Mouse (Mus musculus): ENCODE results near the gene Golm1. TPM values are rescaled to one million over a fixed set of nuclear protein-coding genes. Genes with fewer than 3 reads are reported as not detected.
A peak's percentile ranks its signal among the peaks of the same experiment; 100 is the strongest.

Gene Golm1
- polyA plus RNA-seq, 1 experiment from 2014 or later: 89.8 TPM

- no peaks in the 10 kb centered on the region for H3K4me1 ChIP-seq (ENCODE audit: control insufficient read depth, insufficient read depth, low read length)
- 82% methylated on average over 7 of the region's 7 CpGs for WGBS
- no peak for ATAC-seq (ENCODE audit: insufficient read depth, low FRiP score)
- peaks cover 19% of the 10 kb centered on the region for H3K36me3 ChIP-seq (ENCODE audit: control insufficient read depth, insufficient read depth, low read length)
- no peak overlapping the region for H3K4me3 ChIP-seq (replicated peaks; ENCODE audit: low read length)
- H3K27ac ChIP-seq (ENCODE audit: low read length): no peak overlapping the region; the same call in 1 of the 2 replicates
- H3K9me3 ChIP-seq (replicated peaks; ENCODE audit: control insufficient read depth, low read length): no peaks in the 10 kb centered on the region
- no peaks in the 10 kb centered on the region for H3K27me3 ChIP-seq (ENCODE audit: control insufficient read depth, insufficient read depth, low read length)
- no peak overlapping the region for H3K4me2 ChIP-seq (ENCODE audit: low read depth, low read length)
- no peak overlapping the region for H3K9ac ChIP-seq (ENCODE audit: low read length)
Observed at GRCm38 (mm10) chr13:59621643-59622489, 53.7 kb downstream of the Golm1 start.

- WGBS: 82% methylated on average over 6 of the region's 6 CpGs
- Histone ChIP-seq H3K27me3 (ENCODE audit: control insufficient read depth, insufficient read depth, low read length) (no peaks in the 10 kb centered on the region), H3K4me2 (ENCODE audit: low read depth, low read length) (no peak overlapping the region), H3K36me3 (ENCODE audit: control insufficient read depth, insufficient read depth, low read length) (peaks cover 13% of the 10 kb centered on the region), H3K9ac (ENCODE audit: low read length) (no peak overlapping the region), H3K4me3 (replicated peaks; ENCODE audit: low read length) (no peak overlapping the region), H3K4me1 (ENCODE audit: control insufficient read depth, insufficient read depth, low read length) (0 out of 2 replicates have a peak, but pooled peaks cover 3% of the 10 kb centered on the region), H3K9me3 (replicated peaks; ENCODE audit: control insufficient read depth, low read length) (no peaks in the 10 kb centered on the region), H3K27ac (ENCODE audit: low read length) (no peak overlapping the region)
- no peak for ATAC-seq (ENCODE audit: insufficient read depth, low FRiP score)
Observed at GRCm38 (mm10) chr13:59618463-59618862, 57.1 kb downstream of the Golm1 start.

- Histone ChIP-seq H3K4me3 (replicated peaks; ENCODE audit: low read length) (no peak overlapping the region), H3K27me3 (ENCODE audit: control insufficient read depth, insufficient read depth, low read length) (no peaks in the 10 kb centered on the region), H3K4me1 (ENCODE audit: control insufficient read depth, insufficient read depth, low read length) (0 out of 2 replicates have a peak, but pooled peaks cover 3% of the 10 kb centered on the region), H3K27ac (ENCODE audit: low read length) (no peak overlapping the region), H3K4me2 (ENCODE audit: low read depth, low read length) (no peak overlapping the region), H3K9me3 (replicated peaks; ENCODE audit: control insufficient read depth, low read length) (no peaks in the 10 kb centered on the region), H3K36me3 (ENCODE audit: control insufficient read depth, insufficient read depth, low read length) (peaks cover 10% of the 10 kb centered on the region; the same call in 1 of the 2 replicates), H3K9ac (ENCODE audit: low read length) (no peak overlapping the region)
- WGBS: 68% methylated on average over 4 of the region's 4 CpGs
- ATAC-seq (ENCODE audit: insufficient read depth, low FRiP score): no peak; the same call in 1 of the 2 replicates
Observed at GRCm38 (mm10) chr13:59615554-59615953, 60.1 kb downstream of the Golm1 start.

- WGBS: 86% methylated on average over 4 of the region's 4 CpGs
- ATAC-seq (ENCODE audit: insufficient read depth, low FRiP score): no peak
- Histone ChIP-seq H3K4me3 (replicated peaks; ENCODE audit: low read length) (no peak overlapping the region), H3K4me1 (ENCODE audit: control insufficient read depth, insufficient read depth, low read length) (0 out of 2 replicates have a peak, but pooled peaks cover 3% of the 10 kb centered on the region), H3K36me3 (ENCODE audit: control insufficient read depth, insufficient read depth, low read length) (peaks cover 10% of the 10 kb centered on the region; the same call in 1 of the 2 replicates), H3K27ac (ENCODE audit: low read length) (no peak overlapping the region), H3K9ac (ENCODE audit: low read length) (no peak overlapping the region), H3K27me3 (ENCODE audit: control insufficient read depth, insufficient read depth, low read length) (no peaks in the 10 kb centered on the region), H3K9me3 (replicated peaks; ENCODE audit: control insufficient read depth, low read length) (no peaks in the 10 kb centered on the region), H3K4me2 (ENCODE audit: low read depth, low read length) (no peak overlapping the region)
Observed at GRCm38 (mm10) chr13:59615152-59615551, 60.5 kb downstream of the Golm1 start.

GRCm38 (mm10) chr13:59613868-59614267 lies 61.7 kb downstream of the Golm1 start:
- Histone ChIP-seq H3K27ac (ENCODE audit: low read length) (no peak overlapping the region), H3K4me3 (replicated peaks; ENCODE audit: low read length) (no peak overlapping the region), H3K4me1 (ENCODE audit: control insufficient read depth, insufficient read depth, low read length) (0 out of 2 replicates have a peak, but pooled peaks cover 3% of the 10 kb centered on the region), H3K27me3 (ENCODE audit: control insufficient read depth, insufficient read depth, low read length) (no peaks in the 10 kb centered on the region), H3K9me3 (replicated peaks; ENCODE audit: control insufficient read depth, low read length) (no peaks in the 10 kb centered on the region), H3K36me3 (ENCODE audit: control insufficient read depth, insufficient read depth, low read length) (peaks cover 14% of the 10 kb centered on the region; the same call in 1 of the 2 replicates), H3K9ac (ENCODE audit: low read length) (no peak overlapping the region), H3K4me2 (ENCODE audit: low read depth, low read length) (no peak overlapping the region)
- no peak for ATAC-seq (ENCODE audit: insufficient read depth, low FRiP score)
- 81% methylated on average over 4 of the region's 4 CpGs for WGBS

GRCm38 (mm10) chr13:59610437-59610836 lies 65.2 kb downstream of the Golm1 start:
- 86% methylated on average over 2 of the region's 2 CpGs for WGBS
- Histone ChIP-seq H3K9me3 (replicated peaks; ENCODE audit: control insufficient read depth, low read length) (no peaks in the 10 kb centered on the region), H3K4me3 (replicated peaks; ENCODE audit: low read length) (no peak overlapping the region), H3K27me3 (ENCODE audit: control insufficient read depth, insufficient read depth, low read length) (no peaks in the 10 kb centered on the region), H3K4me2 (ENCODE audit: low read depth, low read length) (no peak overlapping the region), H3K36me3 (ENCODE audit: control insufficient read depth, insufficient read depth, low read length) (0 out of 2 replicates have a peak, but pooled peaks cover 9% of the 10 kb centered on the region), H3K27ac (ENCODE audit: low read length) (no peak overlapping the region), H3K4me1 (ENCODE audit: control insufficient read depth, insufficient read depth, low read length) (0 out of 2 replicates have a peak, but pooled peaks cover 3% of the 10 kb centered on the region), H3K9ac (ENCODE audit: low read length) (no peak overlapping the region)
- ATAC-seq (ENCODE audit: insufficient read depth, low FRiP score): no peak

- ATAC-seq (ENCODE audit: insufficient read depth, low FRiP score): no peak
- 91% methylated on average over 4 of the region's 4 CpGs for WGBS
- Histone ChIP-seq H3K4me1 (ENCODE audit: control insufficient read depth, insufficient read depth, low read length) (no peaks in the 10 kb centered on the region), H3K36me3 (ENCODE audit: control insufficient read depth, insufficient read depth, low read length) (0 out of 2 replicates have a peak, but pooled peaks cover 9% of the 10 kb centered on the region), H3K4me3 (replicated peaks; ENCODE audit: low read length) (no peak overlapping the region), H3K9ac (ENCODE audit: low read length) (no peak overlapping the region), H3K4me2 (ENCODE audit: low read depth, low read length) (no peak overlapping the region), H3K9me3 (replicated peaks; ENCODE audit: control insufficient read depth, low read length) (no peaks in the 10 kb centered on the region), H3K27ac (ENCODE audit: low read length) (no peak overlapping the region), H3K27me3 (ENCODE audit: control insufficient read depth, insufficient read depth, low read length) (no peaks in the 10 kb centered on the region)
Observed at GRCm38 (mm10) chr13:59609885-59610284, 65.7 kb downstream of the Golm1 start.

- Histone ChIP-seq H3K27ac (ENCODE audit: low read length) (0 out of 2 replicates have a peak overlapping the region, but pooled peaks have one; percentile 29), H3K4me2 (ENCODE audit: low read depth, low read length) (no peak overlapping the region), H3K4me1 (ENCODE audit: control insufficient read depth, insufficient read depth, low read length) (no peaks in the 10 kb centered on the region), H3K27me3 (ENCODE audit: control insufficient read depth, insufficient read depth, low read length) (no peaks in the 10 kb centered on the region), H3K9me3 (replicated peaks; ENCODE audit: control insufficient read depth, low read length) (no peaks in the 10 kb centered on the region), H3K36me3 (ENCODE audit: control insufficient read depth, insufficient read depth, low read length) (peaks cover 27% of the 10 kb centered on the region), H3K4me3 (replicated peaks; ENCODE audit: low read length) (no peak overlapping the region), H3K9ac (ENCODE audit: low read length) (no peak overlapping the region)
- WGBS: 58% methylated on average over 10 of the region's 10 CpGs
- peak; percentile 79 for ATAC-seq (ENCODE audit: insufficient read depth, low FRiP score)
Observed at GRCm38 (mm10) chr13:59605221-59605922, 70.2 kb downstream of the Golm1 start.

- ATAC-seq (ENCODE audit: insufficient read depth, low FRiP score): no peak
Observed at GRCm38 (mm10) chr13:59604511-59604910, 71.1 kb downstream of the Golm1 start.

More at GRCm38 (mm10) chr13:59604511-59604910, 71.1 kb downstream of the Golm1 start:
- Histone ChIP-seq H3K36me3 (ENCODE audit: control insufficient read depth, insufficient read depth, low read length) (peaks cover 29% of the 10 kb centered on the region), H3K27me3 (ENCODE audit: control insufficient read depth, insufficient read depth, low read length) (no peaks in the 10 kb centered on the region), H3K9ac (ENCODE audit: low read length) (no peak overlapping the region), H3K4me1 (ENCODE audit: control insufficient read depth, insufficient read depth, low read length) (no peaks in the 10 kb centered on the region), H3K4me2 (ENCODE audit: low read depth, low read length) (no peak overlapping the region), H3K27ac (ENCODE audit: low read length) (no peak overlapping the region), H3K9me3 (replicated peaks; ENCODE audit: control insufficient read depth, low read length) (no peaks in the 10 kb centered on the region), H3K4me3 (replicated peaks; ENCODE audit: low read length) (no peak overlapping the region)
- WGBS: 95% methylated on average over 1 of the region's 1 CpGs

Data from stomach, embryonic 16.5 days (tissue).